Mouse (Mus musculus) erythroblast, adult 5-6 weeks (primary cell): ENCODE results near the gene Amhr2. TPM values are rescaled to one million over a fixed set of nuclear protein-coding genes. Genes with fewer than 3 reads are reported as not detected.

Experiments
- ATAC-seq: replicated peaks from 2 replicates; pipeline ENCODE4 v1.8.0; 2016; ENCODE audit warnings: moderate number of reproducible peaks, mild to moderate bottlenecking, moderate TSS enrichment, inconsistent platforms; ENCODE audit not compliant: poor library complexity, low FRiP score, severe bottlenecking
- total RNA-seq, 2 experiments: library from RNA; stranded (forward) in 1 of 2; stranded (reverse) in 1 of 2; fragments of 150-400 nt in 1 of 2; fragments of 200-764, 138-1000 nt in 1 of 2; gene quantifications; 2 replicates each; pipeline versions ENCODE4 v1.2.3 to v1.2.4; 2015 to 2017; ENCODE audit warnings: low replicate concordance in 2 of 2

Gene Amhr2
- total RNA-seq (2015; ENCODE audit: low replicate concordance): not detected in 2 replicates
- not detected in 2 replicates for total RNA-seq (2017; ENCODE audit: low replicate concordance)

DNA sequence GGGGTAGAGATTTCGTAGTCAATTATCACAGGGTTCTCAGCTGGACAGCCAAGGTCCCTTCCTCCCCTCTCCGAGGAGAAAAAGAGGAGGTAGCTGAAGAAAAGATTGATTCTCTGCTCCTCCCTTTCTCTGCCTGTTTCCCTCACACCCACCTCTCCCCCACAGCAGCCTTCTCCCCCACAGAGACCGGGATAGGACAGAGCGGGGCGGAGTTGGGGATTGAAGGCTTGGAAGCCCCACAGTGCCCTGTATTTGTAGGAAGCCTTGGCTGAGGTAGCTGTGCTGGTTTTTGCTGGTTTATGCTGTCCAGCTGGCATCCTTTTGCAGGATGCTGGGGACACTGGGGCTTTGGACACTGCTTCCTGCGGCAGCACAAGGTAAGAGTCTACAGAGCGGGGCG is at the start of gene Amhr2:
TSS of gene Amhr2 (plus strand) at position 222 of the 400 bp plus-strand sequence.
- ATAC-seq: no peak

DNA sequence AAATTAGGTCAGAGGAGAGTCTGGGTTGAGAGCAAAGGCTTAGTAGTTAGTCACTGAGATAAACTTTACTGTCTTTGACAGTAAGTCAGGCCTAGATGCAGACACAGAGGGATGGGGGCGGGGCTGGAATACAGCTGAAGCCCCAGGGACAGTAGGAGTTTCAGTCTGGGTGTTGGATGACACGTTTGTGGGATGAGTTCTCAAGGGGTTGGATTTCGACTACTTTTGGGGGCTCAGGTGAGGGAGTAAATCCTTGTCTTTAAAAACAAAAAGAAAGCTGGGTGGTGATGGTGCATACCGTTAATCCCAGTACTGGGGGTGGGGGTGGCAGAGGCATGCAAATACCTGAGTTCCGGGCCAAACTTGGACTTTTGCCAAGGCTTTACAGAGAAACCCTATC is 46.5 kb upstream of the Amhr2 start:
- no peak for ATAC-seq

DNA sequence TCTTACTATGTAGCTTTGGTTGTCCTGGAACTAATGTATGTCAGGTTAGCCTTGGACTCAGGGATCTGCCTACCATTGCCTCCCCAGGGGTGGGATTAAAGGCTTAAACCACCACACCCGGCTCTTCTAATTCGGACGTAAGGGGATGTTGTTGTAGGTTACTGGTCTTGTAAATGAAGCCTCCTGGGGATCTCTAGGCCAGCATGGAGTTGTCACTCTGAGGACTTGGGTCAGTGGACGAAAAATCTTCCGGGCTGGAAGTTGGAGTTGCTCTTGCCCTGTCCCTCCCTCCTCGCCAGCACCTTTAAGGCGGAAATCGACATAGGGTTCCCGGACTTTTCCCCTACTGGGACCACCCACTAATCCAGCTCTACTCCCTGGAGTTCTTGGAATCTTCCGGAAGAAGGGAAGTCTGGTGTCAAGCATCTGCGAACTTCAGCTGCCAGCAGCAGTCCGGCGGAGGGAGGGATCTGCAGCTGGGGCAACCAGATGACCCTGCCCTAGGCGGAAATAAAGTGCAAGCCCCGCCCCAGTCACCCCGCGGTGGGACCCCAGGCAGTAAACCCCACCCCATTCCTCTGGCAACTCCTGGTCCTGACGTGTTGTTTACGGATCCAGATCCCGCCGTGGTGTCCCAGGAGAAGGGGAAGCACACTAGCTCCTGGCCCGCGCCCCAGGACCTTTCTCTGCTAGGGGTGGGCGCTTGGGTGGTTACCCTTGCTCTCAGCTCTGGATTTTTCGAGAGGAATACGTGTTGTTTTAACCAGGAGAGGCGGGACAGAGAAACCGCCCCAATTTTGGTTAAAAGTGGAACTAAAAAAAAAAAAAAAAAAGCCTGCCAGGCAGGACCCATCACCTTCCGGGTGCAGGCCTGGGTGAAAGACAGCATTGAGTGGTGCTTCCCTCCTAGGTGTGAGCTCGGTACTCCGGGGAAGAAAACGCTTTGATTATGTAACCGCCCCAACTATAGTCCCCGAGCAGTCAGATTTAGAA is 45.6 kb upstream of the Amhr2 start:
- ATAC-seq: peak; percentile 86

DNA sequence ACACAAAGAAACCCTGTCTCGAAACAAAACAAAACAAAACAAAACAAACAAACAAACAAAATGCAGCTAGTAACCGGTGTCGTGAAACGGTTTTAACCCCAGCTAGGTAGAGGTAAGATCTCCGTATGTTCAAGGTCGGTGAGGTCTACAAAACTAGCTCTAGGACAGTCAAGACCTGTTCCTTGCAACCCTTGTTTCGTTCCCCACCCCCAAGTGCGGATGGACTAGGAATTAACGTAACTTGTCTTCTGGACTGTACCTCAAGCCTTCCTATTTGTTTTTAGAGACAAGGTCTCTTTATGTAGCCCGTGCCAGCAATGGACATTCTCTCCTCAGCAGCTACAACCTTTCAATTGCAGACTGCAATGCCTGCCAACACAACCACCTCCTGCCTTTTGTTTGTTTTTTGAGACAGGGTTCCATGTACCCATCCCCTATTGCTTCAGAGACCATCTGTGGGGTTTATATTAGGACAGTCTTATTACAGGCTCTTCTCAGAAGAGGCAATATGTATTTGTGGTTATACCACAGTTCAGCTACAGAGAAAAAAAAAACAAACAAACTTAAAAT is 44.6 kb upstream of the Amhr2 start:
- ATAC-seq: no peak

DNA sequence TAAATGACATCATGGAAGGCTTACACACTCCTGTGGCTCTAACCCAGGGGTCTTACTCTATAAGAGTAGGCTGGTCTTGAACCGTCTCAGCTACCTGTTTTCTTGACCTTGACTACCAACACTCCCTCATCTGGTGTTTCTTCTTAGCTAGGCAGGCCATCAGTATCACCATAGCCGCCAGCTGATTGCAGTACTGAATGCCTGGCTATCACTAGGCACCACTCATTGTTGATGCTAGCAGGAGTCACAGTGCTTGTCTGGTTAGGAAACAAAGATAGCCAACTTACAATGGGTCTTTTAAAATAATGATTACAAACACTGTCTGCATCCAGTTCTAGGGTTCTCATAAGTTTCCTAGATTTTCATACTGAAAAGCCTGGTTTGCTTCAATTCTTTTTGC is 43.9 kb upstream of the Amhr2 start:
- ATAC-seq: no peak

DNA sequence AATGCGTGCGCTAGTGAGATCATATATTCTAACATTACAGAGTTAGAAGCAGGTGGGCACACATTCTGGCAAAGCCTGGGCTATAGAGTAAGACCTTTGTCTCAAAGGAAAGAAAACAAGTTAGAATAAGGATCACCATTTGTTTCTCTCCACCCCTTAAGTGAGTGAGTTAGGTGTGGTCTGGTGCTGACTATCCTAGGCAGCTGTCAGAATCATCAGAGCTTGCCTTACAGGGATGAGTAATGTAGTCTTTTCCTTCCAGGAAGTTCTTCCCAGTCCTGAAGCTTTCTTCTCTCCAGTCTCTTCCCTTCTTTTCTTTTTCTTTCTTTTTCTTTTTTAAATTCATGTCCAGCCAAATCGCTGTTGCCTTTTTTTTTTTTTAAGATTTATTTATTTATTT is 43.0 kb upstream of the Amhr2 start:
- no peak for ATAC-seq

DNA sequence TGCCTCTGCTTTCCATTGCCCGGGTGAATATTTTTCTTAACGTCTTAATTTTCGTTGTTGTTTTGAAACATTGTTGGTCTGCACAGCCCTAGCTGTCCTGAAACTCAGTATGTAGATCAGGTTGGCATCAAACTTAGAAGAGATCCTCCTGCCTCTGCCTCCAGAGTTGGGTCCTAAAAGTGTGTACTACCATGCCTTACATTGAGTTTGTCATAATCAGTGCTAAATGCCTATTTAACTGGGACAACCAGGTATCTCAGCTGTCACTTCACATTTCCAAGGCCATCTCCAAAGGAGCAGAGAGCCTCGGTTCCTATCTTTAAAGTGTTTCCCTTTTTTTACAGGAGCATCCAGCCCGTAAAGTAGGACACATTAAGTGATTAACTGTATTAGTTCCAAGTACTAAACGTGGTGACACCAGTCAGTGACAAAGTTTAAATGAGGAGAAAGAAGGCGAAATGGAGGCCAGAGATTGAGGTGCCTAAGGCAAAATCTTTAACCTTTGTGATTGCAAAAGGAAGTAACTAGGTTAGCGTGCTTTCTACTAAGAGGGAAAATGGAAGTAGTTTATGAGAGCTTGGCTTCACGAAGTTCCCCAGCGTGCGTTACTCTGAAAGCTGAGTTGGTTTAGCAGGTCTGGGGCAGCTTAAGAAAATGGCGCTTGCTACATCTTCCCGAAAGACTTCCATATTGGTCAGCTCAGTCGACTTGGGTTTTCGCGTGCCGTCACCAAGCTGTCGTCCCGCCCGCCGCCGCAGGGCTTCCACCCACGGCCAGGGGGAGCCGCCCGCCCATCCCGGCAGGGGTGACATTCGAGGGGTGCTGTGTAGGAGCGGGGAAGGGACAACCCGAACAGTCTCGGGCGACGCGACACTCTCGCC is 40.3 kb upstream of the Amhr2 start:
- ATAC-seq: peak; percentile 65

DNA sequence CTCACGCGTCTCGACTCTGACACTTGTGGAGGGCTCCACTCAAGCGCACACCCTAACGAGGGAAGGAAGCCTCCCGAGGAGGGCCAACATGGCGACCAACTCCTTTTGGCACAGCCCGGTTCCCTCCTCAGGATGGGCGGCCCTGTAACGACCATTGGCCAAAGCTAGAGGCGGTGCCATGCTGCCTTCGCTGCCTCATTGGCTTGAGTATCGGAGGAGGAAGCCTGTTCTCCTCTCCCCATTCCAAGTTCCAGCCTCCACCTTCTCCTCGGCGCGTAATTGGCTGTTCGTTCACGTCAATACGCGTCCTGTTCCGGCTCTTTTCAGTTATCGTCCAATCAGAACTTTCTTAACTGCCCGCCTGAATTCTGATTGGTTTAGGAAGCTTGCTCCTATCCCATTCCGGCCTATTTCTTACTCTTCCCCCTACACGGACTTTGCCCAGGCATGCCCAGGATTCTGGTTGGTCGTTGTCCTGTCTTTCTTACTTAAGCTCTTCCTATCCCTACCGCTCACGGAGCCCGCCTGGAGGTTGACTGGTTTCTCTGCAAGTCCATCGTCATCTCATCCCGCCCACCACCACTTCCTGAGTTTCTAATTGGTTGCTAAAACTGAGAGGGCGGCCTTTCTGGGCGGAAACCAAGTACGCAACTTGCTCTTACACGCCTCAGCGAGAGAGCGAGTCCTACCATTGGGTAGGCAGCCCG is 39.5 kb upstream of the Amhr2 start, which contains the start of gene Sp1:
TSS of gene Sp1 (plus strand) at position 655 of the 707 bp plus-strand sequence.
- ATAC-seq: peak; percentile 84

DNA sequence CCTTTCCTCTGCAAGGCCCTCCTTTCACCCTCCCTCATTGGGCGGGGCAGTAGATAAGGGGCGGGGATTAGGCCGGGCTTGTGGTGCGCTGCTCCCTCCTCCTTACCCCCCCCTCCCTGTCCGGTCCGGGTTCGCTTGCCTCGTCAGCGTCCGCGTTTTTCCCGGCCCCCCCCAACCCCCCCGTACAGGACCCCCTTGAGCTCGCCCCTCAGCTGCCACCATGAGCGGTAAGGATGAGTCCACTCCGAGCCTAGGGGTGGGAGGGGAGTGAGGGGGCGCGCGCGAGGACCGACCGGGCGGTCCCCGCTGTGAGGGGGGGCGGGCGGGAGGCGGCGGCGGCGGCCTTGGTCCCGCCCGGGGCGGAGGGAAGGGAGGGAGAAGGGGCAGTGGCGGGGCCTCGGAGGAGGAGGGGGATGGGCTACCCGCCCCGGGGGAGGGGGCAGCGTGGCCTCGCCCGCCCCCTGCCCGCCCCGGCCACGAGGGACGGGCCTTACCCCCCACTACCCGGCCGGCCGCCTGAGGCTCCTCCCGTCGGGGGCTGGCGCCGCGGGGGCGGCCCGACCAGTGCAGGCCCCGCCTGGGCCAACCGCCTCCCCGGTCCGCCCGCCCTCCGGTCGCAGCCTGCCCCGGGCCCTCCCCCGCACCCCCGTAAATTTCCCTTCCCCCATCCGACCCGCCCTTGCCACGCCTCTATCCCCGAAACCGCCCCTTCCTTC is 38.8 kb upstream of the Amhr2 start:
- ATAC-seq: peak; percentile 31

DNA sequence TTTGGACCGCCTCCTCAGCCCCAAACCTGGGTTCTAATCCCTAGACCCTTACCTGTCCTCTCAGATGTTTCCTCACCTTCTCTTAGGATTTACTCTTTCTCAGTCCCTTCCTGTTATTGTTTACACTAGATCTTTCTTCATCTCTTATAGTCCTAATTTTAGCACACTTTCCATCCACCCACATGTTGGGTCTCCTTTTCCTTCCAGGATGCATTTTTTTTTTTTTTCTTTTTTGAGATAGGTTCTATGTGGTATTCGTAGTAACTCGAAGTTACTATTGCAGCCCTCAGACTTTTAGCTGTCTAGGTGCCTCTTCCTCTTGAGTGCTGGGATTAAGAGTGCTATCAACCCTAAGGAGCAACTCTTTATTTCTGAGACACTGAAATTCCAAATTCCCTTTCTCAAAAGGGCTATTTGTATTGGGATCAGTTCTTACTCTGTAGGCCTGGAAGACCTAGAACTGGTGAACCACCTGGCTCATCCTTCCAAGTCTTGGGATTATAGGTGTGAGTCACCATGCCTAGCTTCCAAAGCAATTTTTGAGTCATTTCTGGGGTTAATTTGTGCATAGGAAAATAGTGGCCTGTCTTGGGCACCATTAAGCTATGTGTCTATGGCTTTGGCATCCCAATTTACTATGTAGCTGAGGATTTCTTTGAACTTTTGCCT is 38.1 kb upstream of the Amhr2 start:
- no peak for ATAC-seq

DNA sequence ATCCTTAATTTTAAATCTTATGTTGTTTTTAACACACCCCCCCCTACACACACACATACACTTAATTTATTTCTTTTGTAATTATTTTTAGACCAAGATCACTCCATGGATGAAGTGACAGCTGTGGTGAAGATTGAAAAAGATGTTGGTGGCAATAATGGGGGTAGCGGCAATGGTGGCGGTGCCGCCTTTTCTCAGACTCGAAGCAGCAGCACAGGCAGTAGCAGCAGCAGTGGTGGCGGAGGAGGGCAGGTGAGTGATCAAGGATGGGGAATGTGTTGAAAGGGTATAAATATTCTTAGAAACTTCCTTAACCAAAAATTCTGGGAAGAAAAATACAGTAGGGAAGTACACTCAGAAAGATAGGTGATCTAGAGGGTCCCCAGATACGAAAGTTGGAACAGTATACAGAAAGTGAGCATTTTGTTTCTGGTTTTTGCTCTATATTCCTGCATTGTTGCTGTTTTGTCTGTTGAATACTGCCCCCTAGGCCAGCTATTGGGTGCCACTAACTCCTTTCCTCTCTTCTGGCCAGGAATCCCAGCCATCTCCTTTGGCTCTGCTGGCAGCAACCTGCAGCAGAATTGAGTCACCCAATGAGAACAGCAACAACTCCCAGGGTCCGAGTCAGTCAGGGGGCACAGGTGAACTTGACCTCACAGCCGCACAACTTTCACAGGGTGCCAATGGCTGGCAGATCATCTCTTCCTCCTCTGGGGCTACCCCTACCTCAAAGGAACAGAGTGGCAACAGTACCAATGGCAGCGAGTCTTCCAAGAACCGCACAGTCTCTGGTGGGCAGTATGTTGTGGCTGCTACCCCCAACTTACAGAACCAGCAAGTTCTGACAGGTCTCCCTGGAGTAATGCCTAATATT is 37.2 kb upstream of the Amhr2 start:
- no peak for ATAC-seq

DNA sequence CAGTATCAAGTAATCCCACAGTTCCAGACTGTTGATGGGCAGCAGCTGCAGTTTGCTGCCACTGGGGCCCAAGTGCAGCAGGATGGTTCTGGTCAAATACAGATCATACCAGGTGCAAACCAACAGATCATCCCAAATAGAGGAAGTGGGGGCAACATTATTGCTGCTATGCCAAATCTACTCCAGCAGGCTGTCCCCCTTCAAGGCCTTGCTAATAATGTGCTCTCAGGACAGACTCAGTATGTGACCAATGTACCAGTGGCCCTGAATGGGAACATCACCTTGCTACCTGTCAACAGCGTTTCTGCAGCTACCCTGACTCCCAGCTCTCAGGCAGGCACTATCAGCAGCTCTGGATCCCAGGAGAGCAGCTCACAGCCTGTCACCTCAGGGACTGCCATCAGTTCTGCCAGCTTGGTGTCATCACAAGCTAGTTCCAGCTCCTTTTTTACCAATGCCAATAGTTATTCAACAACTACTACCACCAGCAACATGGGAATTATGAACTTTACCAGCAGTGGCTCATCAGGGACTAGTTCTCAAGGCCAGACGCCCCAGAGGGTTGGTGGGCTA is 36.5 kb upstream of the Amhr2 start:
- no peak for ATAC-seq

DNA sequence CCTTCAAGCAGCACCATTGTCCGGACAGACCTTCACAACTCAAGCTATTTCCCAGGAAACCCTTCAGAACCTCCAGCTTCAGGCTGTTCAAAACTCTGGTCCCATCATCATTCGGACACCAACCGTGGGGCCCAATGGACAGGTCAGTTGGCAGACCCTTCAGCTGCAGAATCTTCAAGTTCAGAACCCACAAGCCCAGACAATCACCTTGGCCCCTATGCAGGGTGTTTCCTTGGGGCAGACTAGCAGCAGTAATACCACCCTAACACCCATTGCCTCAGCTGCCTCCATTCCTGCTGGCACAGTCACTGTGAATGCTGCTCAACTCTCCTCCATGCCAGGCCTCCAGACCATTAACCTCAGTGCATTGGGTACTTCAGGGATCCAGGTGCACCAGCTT is 35.9 kb upstream of the Amhr2 start:
- ATAC-seq: no peak

DNA sequence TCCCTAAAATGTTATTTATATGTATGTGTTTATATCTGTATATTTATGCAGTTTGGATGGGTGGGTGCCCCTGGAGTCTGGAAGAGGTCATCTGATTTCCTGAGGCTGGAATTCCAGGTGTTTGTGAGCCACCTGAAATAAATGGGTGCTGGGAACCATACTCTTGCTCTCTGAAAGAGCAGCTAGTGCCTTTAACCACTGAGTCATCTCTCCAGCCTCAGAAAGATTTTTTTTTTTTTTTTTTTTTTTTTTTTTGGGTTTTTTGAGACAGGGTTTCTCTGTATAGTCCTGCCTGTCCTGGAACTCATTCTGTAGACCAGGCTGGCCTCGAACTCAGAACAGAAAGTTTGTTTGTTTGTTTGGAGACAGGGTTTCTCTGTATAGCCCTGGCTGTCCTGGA is 34.1 kb upstream of the Amhr2 start:
- ATAC-seq: no peak

DNA sequence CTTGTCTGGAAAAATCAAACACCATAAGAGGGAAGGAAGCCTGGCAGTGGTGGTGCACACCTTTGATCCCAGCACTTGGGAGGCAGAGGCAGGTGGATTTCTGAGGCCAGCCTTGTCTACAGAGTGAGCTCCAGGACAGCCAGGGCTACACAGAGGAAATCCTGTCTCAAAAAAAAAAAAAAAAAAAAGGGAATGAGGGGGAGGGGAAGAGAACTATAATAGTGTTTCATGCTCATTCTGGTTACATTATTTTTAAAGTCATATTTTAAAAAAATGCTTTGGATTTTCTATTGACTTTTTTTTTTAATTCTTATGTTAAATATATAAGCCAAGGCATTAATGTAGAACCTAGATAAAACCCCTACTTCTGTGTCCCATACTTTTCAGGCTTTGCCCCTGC is 31.5 kb upstream of the Amhr2 start:
- no peak for ATAC-seq

DNA sequence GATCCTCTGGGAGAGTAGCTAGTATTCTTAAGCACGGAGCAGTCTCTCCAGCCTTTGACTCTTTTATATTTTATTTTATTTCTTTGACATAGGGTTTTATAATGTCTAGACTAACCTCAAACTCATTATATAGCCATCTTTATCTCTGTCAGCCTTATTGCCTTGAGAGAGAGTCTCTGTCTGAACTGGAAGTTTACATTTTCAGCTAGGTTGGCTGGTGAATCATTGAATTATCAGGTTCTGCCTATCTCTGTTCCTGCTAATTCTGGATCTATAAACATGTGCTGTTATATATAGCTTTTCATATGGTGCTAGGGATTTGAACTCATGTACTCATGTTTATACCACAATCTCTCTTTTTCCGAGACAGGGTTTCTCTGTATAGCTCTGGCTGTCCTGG is 27.6 kb upstream of the Amhr2 start:
- ATAC-seq: no peak

DNA sequence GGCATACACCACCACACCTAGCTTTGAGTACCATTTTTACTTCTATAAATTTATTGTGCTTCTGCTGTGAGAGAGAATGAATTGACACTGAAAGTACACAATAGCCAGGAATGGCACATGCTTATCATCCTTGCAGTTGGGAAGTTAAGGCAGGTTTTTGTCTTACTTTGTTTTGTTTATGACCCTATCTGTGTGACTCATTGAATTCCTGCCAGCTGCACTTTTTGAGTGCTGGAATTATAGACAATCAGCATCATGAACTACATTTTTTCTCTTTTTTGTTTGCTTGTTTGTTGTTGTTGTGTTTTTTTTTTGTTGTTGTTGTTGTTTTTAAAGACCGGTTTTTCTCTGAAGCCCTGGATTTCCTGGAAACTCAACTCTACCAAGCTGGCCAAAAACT is 24.2 kb upstream of the Amhr2 start:
- ATAC-seq: no peak
